Mouse (Mus musculus) cerebellum, postnatal 14 days (tissue): ENCODE results near the gene Gm7903.
"Not testable (repeated sequence)": the region's sequence is repeated elsewhere in the genome, so short reads cannot be mapped to it uniquely, and the experiment has no call there.

Source experiments
- DNase-seq, 2 experiments: peaks; one replicate each; pipeline ENCODE4 v3.0.0; 2021; ENCODE audit warnings: mixed read lengths in 2 of 2

Gm7903 gene

GRCm38 (mm10) chrX:135433535-135433934 is at the start of gene Gm7903:
Gene Gm7903 (plus strand): TSS chrX:135433835.
- not testable (repeated sequence) for DNase-seq

- not testable (repeated sequence) for DNase-seq
Measured at GRCm38 (mm10) chrX:135403578-135403977, 30.1 kb upstream of the Gm7903 start.

DNA sequence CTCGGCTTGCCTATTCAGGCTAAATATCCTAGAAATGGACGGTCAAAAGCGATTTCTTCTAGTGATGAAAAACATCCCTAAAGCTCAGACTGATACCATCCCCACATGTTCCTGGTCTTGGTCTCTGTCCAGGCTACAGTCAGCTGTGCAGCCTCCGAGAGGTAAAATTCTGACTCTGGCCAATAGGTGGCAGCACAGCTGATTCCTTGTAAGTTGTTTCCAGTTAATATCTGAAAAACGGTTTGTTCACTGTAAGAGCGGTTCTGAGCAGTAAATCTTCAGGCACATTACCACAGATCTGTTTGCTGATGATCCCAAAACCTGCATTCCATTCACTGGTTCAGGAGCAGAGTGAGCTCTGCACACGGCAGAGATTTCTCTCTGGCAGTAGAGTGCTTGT is 12.4 kb upstream of the Gm7903 start:
- not testable (repeated sequence) for DNase-seq

GRCm38 (mm10) chrX:135421824-135422223 is 11.8 kb upstream of the Gm7903 start:
- not testable (repeated sequence) for DNase-seq

- DNase-seq: not testable (repeated sequence)
Measured at GRCm38 (mm10) chrX:135422473-135422872, 11.2 kb upstream of the Gm7903 start.

DNA sequence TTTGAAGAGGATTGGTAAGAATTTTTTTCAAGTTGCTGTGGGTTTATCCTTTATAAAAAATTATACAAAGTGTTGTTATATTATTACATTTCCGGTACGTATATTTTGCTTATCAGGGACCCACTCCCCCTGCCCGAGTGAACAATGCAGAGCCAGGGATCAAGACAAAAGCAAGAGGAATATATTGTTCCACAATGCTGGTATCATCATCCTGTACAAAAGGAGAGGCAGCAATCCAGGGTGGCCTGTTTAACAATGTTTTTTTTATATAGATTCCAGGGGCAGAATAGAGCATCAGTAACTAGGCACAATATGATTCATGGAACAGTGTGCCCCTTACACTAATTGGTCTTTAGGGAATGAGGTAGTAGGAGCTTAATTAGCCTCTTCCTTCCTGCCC is 30.5 kb downstream of the Gm7903 start:
- DNase-seq: not testable (repeated sequence)

DNA sequence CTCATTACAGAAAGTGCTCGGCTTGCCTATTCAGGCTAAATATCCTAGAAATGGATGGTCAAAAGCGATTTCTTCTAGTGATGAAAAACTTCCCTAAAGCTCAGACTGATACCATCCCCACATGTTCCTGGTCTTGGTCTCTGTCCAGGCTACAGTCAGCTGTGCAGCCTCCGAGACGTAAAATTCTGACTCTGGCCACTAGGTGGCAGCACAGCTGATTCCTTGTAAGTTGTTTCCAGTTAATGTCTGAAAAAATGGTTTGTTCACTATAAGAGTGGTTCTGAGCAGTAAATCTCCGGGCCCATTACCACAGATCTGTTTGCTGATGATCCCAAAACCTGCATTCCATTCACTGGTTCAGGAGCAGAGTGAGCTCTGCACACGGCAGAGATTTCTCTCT is 48.3 kb downstream of the Gm7903 start:
- not testable (repeated sequence) for DNase-seq

- DNase-seq: not testable (repeated sequence)
Measured at GRCm38 (mm10) chrX:135483183-135483582, 49.5 kb downstream of the Gm7903 start.
